Mouse (Mus musculus) kidney, postnatal 0 days (tissue): ENCODE results near the gene Ebi3. TPM values are rescaled to one million over a fixed set of nuclear protein-coding genes. Genes with fewer than 3 reads are reported as not detected.
A peak's percentile ranks its signal among the peaks of the same experiment; 100 is the strongest.

ENCODE experiments used
- ATAC-seq: fragments of 200-750 bp; cut with Nextera tagmentation; replicated peaks from 2 replicates; pipeline ENCODE4 v1.8.0; 2017; ENCODE audit warnings: low read depth, moderate number of reproducible peaks, moderate TSS enrichment, moderate library complexity; ENCODE audit not compliant: low FRiP score
- DNase-seq: peaks from one replicate; pipeline ENCODE4 v3.0.0-alpha.2; 2016; ENCODE audit warnings: low spot score
- H3K27ac ChIP-seq: fragments of 300-500 bp; sonication (generic); 2 replicates; pipeline ENCODE4 v1.5.1; 2014; ENCODE audit warnings: mild to moderate bottlenecking
- H3K27me3 ChIP-seq: fragments of 300-500 bp; sonication (generic); 2 replicates; pipeline ENCODE4 v1.6.1; 2014; ENCODE audit warnings: low read length, mixed read lengths; ENCODE audit not compliant: insufficient read depth
- H3K36me3 ChIP-seq: fragments of 300-500 bp; sonication (generic); 2 replicates; pipeline ENCODE4 v1.6.1; 2014; ENCODE audit warnings: low read length, mixed read lengths; ENCODE audit not compliant: insufficient read depth
- H3K4me1 ChIP-seq: fragments of 300-500 bp; sonication (generic); replicated peaks from 2 replicates; pipeline ENCODE4 v1.6.1; 2014; ENCODE audit warnings: antibody characterized with exemption, low read length, mixed read lengths; ENCODE audit not compliant: insufficient read depth
- H3K4me2 ChIP-seq: fragments of 300-500 bp; sonication (generic); 2 replicates; pipeline ENCODE4 v1.6.1; 2014; ENCODE audit warnings: mild to moderate bottlenecking, low read length, moderate library complexity, mixed read lengths
- H3K4me3 ChIP-seq: fragments of 300-500 bp; sonication (generic); replicated peaks from 2 replicates; pipeline ENCODE4 v1.5.1; 2014; ENCODE audit warnings: low read depth, low read length
- H3K9ac ChIP-seq: fragments of 300-500 bp; sonication (generic); 2 replicates; pipeline ENCODE4 v1.6.1; 2014; ENCODE audit warnings: low read depth, low read length
- H3K9me3 ChIP-seq: fragments of 300-500 bp; sonication (generic); replicated peaks from 2 replicates; pipeline ENCODE4 v1.6.1; 2016; ENCODE audit warnings: low read length, inconsistent platforms, mixed read lengths
- CTCF ChIP-seq: IDR thresholded peaks from 2 replicates; pipeline ENCODE4 v1.5.1; 2016; ENCODE audit warnings: antibody characterized with exemption, low read depth, mild to moderate bottlenecking, moderate library complexity
- WGBS: fragments of 180-500 bp; shearing (Covaris S2); extraction: QIAGEN DNeasy Blood & Tissue Kit; methylation state at CpG from one replicate; pipeline ENCODE4 v1.1.7; 2014; 5-methylcytosine and 5-hydroxymethylcytosine counted together
- polyA plus RNA-seq: library from polyadenylated mRNA; unstranded; fragments of >200 nt; fragmentation: Nextera tagmentation; extraction: Ambion mirVana; gene quantifications from 2 replicates; pipeline ENCODE4 v1.2.1, GENCODE M21; 2015

Ebi3 gene
- polyA plus RNA-seq, 1 experiment from 2014 or later = 1.8 TPM

DNA sequence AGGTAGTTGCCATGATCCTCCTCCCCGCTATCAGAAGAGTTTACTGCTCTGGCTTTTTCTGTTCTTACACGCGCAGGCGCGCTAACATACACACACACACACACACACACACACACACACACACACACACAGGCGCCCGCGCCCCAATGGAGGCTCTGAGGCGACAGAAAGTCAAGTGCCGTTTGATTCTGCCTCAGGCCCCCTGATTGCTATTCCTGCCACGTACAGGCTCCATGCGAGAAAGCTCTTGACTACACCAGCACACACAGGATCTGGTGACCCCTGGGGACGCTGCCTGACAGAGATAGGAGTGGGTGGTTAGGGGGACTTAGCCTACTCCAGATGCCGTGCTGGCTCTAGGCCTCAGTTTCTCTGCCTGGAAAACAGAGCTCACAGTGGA, 17.1 kb downstream of the Ebi3 start:
- Histone ChIP-seq H3K36me3 (peaks cover 17% of the 10 kb centered on the region; the same call in 1 of the 2 replicates), H3K4me2 (peak overlapping the region; percentile 89; the same call in 1 of the 2 replicates), H3K27me3 (no peaks in the 10 kb centered on the region), H3K4me3 (no peak overlapping the region), H3K9ac (no peak overlapping the region), H3K27ac (peak overlapping the region; percentile 50), H3K4me1 (peaks cover 12% of the 10 kb centered on the region), H3K9me3 (no peaks in the 10 kb centered on the region)
- ATAC-seq (no peak), DNase-seq (no peak)
- WGBS = 48% methylated on average over 14 of the region's 14 CpGs
- TF ChIP-seq CTCF = no peak

GRCm38 (mm10) chr17:55969966-55970891, 17.8 kb downstream of the Ebi3 start, which contains the start of gene Shd:
TSS of gene Shd (plus strand) at chr17:55970467.
- peak within 1 kb of the TSS; percentile 47 for H3K4me3 ChIP-seq
- 8% methylated on average over 55 of the region's 55 CpGs for WGBS
- no peak for TF ChIP-seq CTCF
- DNase-seq (peak; percentile 47), ATAC-seq (peak; percentile 31)
- H3K9ac ChIP-seq = peak within 1 kb of the TSS; percentile 63
- peaks cover 12% of the 10 kb centered on the region for H3K4me1 ChIP-seq
- no peaks in the 10 kb centered on the region for H3K27me3 ChIP-seq
- H3K4me2 ChIP-seq = peak within 1 kb of the TSS; percentile 89
- peak within 1 kb of the TSS; percentile 50 for H3K27ac ChIP-seq
- peaks cover 14% of the 10 kb centered on the region; the same call in 1 of the 2 replicates for H3K36me3 ChIP-seq
- H3K9me3 ChIP-seq = no peaks in the 10 kb centered on the region

GRCm38 (mm10) chr17:55971453-55971852, 19.0 kb downstream of the Ebi3 start:
- H3K9ac ChIP-seq = peak overlapping the region; percentile 63; the same call in 1 of the 2 replicates
- peak overlapping the region; percentile 89 for H3K4me2 ChIP-seq
- 33% methylated on average over 22 of the region's 22 CpGs for WGBS
- no peak overlapping the region for H3K27ac ChIP-seq
- H3K4me3 ChIP-seq = peak overlapping the region; percentile 47; the same call in 1 of the 2 replicates
- ATAC-seq = no peak
- DNase-seq = no peak
- no peaks in the 10 kb centered on the region for H3K9me3 ChIP-seq
- H3K36me3 ChIP-seq = peaks cover 13% of the 10 kb centered on the region; the same call in 1 of the 2 replicates
- TF ChIP-seq CTCF = no peak
- H3K4me1 ChIP-seq = peaks cover 12% of the 10 kb centered on the region
- H3K27me3 ChIP-seq = no peaks in the 10 kb centered on the region

DNA sequence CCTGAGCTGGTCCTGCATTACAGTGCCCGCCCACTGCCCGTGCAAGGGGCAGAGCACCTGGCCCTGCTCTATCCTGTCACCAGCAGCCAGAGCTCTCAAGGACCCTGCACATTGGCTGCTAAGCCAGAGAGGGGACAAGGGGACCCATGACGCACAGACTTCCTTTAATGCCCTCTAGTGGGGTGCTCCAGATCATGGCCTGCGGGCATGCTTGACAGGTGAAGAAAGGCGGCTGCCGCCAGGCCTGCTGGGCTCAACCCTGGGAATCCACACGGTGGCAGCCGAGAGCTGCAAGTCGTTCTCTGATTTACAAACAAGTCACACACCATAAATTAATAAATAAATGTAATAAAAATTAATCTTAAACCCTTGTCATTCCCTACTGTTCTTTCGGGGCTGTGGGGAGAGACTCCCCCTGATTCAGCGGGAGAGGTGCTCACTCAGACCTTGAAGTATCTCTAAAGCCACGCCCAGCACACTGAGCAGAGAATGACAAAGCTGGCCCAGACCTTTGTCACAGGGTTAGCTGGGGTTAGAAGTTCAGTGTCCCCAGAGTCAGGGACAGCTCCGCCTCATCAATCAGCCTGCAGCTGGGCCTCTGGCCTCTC, 23.9 kb downstream of the Ebi3 start:
- 15% methylated on average over 13 of the region's 13 CpGs for WGBS
- H3K4me2 ChIP-seq = no peak overlapping the region
- DNase-seq (peak; percentile 86), ATAC-seq (peak; percentile 73)
- H3K27me3 ChIP-seq = no peaks in the 10 kb centered on the region
- no peak overlapping the region for H3K9ac ChIP-seq
- no peaks in the 10 kb centered on the region for H3K4me1 ChIP-seq
- H3K4me3 ChIP-seq = no peak overlapping the region
- no peaks in the 10 kb centered on the region for H3K36me3 ChIP-seq
- H3K9me3 ChIP-seq = no peaks in the 10 kb centered on the region
- TF ChIP-seq CTCF = peak; percentile 92
- no peak overlapping the region for H3K27ac ChIP-seq

DNA sequence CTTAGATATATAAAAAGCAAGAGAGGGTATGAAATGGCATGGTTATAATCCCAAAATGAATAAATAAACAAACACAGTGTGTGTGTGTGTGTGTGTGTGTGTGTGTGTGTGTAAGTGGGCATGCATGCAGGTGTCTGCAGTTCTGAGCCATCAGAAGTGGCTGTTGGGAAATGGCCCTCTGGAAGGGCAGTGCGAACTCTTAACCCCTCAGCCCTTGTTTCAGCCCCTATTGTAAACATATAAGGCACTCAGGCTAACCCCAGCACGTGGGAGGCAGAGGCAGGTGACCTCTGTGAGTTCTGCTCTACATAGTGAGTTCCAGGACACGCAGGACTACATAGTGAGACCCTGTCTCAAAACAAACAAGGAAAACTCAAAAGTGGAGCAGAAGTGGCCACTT, 24.9 kb downstream of the Ebi3 start:
- DNase-seq (no peak), ATAC-seq (no peak)
- Histone ChIP-seq H3K36me3 (no peaks in the 10 kb centered on the region), H3K4me1 (no peaks in the 10 kb centered on the region), H3K27me3 (no peaks in the 10 kb centered on the region), H3K9me3 (no peaks in the 10 kb centered on the region), H3K27ac (no peak overlapping the region), H3K4me2 (no peak overlapping the region), H3K9ac (no peak overlapping the region), H3K4me3 (no peak overlapping the region)
- no peak for TF ChIP-seq CTCF
- WGBS = 38% methylated on average over 3 of the region's 3 CpGs
